Mouse (Mus musculus): ENCODE data around the gene Mto1. TPM values are rescaled to one million over a fixed set of nuclear protein-coding genes. Genes with fewer than 3 reads are reported as not detected.

Gene Mto1
- total RNA-seq, 1 experiment, result 31.3 TPM

- Histone ChIP-seq H3K4me1 (ENCODE audit: control insufficient read depth in 2 of 2, insufficient read depth in 2 of 2, low read length in 2 of 2, poor library complexity in 1 of 2) (peaks cover 0 to 3% of the 10 kb centered on the region in 2 experiments; a peak in 1 of 4 replicates), H3K27ac (ENCODE audit: insufficient read depth, low read depth, low read length, poor library complexity, severe bottlenecking) (no peak overlapping the region), H3K36me3 (ENCODE audit: control insufficient read depth, insufficient read depth, low read length, poor library complexity, severe bottlenecking) (peaks cover 27% of the 10 kb centered on the region), H3K9ac (ENCODE audit: insufficient read depth, low read depth, low read length, poor library complexity, severe bottlenecking) (no peak overlapping the region), H3K4me3 (ENCODE audit: insufficient read depth in 1 of 2, low read depth in 1 of 2, low read length in 2 of 2, poor library complexity in 1 of 2, severe bottlenecking in 1 of 2) (no peak overlapping the region), H3K9me3 (ENCODE audit: control insufficient read depth, insufficient read depth, low read depth, low read length) (no peaks in the 10 kb centered on the region)
- in situ Hi-C loops (cut with MboI; ENCODE audit: low sequenced_read_pairs in 2 of 2, unreplicated experiment in 2 of 2), result no loop called here
- TF ChIP-seq MAFK (IDR thresholded peaks at IDR 0.05; ENCODE audit: insufficient read depth, low read depth, low read length) (no peak), ZNF384 (IDR thresholded peaks at IDR 0.05; ENCODE audit: low read depth, low read length) (no peak), ZC3H11A (IDR thresholded peaks at IDR 0.05; ENCODE audit: borderline replicate concordance, low read depth, low read length) (no peak), CHD2 (IDR thresholded peaks at IDR 0.05; ENCODE audit: low read depth, low read length) (no peak), HCFC1 (IDR thresholded peaks at IDR 0.05; ENCODE audit: borderline replicate concordance, insufficient read depth, low read length) (no peak)
- DNase-seq (ENCODE audit: low read depth, low spot score), result no peak
Measured at GRCm38 (mm10) chr9:78465725-78466124, 17.7 kb downstream of the Mto1 start.

- peaks cover 17% of the 10 kb centered on the region for H3K36me3 ChIP-seq (ENCODE audit: control insufficient read depth, insufficient read depth, low read length, poor library complexity, severe bottlenecking)
- in situ Hi-C loops (cut with MboI; ENCODE audit: low sequenced_read_pairs in 2 of 2, unreplicated experiment in 2 of 2), result no loop called here
Measured at GRCm38 (mm10) chr9:78473588-78473987, 25.6 kb downstream of the Mto1 start.

DNA sequence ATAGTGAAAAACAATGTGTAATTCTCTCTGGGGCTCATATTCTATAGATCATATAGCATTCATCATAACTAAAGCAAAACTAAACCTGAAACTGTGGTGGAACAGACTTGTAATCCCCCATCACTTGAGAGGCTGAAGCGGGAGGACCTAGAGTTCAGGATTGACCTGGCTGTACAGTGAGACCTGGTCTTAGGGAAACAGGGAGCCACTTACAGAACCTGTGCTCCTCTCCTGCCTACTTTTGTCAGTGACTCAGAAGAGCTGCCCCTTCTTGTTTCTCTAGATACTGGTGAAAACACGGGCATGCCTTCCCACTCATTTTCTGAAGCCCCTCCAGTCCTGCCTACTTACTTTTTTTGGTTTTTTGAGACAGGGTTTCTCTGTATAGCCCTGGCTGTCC lies 26.3 kb downstream of the Mto1 start:
- Histone ChIP-seq H3K4me1 (ENCODE audit: control insufficient read depth in 2 of 2, insufficient read depth in 2 of 2, low read length in 2 of 2, poor library complexity in 1 of 2) (no peaks in the 10 kb centered on the region), H3K36me3 (ENCODE audit: control insufficient read depth, insufficient read depth, low read length, poor library complexity, severe bottlenecking) (peaks cover 24% of the 10 kb centered on the region), H3K4me3 (ENCODE audit: insufficient read depth in 1 of 2, low read depth in 1 of 2, low read length in 2 of 2, poor library complexity in 1 of 2, severe bottlenecking in 1 of 2) (no peak overlapping the region), H3K9me3 (ENCODE audit: control insufficient read depth, insufficient read depth, low read depth, low read length) (no peaks in the 10 kb centered on the region), H3K9ac (ENCODE audit: insufficient read depth, low read depth, low read length, poor library complexity, severe bottlenecking) (no peak overlapping the region), H3K27ac (ENCODE audit: insufficient read depth, low read depth, low read length, poor library complexity, severe bottlenecking) (no peak overlapping the region)
- in situ Hi-C loops (cut with MboI; ENCODE audit: low sequenced_read_pairs in 2 of 2, unreplicated experiment in 2 of 2), result no loop called here
- TF ChIP-seq ZC3H11A (IDR thresholded peaks at IDR 0.05; ENCODE audit: borderline replicate concordance, low read depth, low read length) (no peak), HCFC1 (IDR thresholded peaks at IDR 0.05; ENCODE audit: borderline replicate concordance, insufficient read depth, low read length) (no peak), CHD2 (IDR thresholded peaks at IDR 0.05; ENCODE audit: low read depth, low read length) (no peak), MAFK (IDR thresholded peaks at IDR 0.05; ENCODE audit: insufficient read depth, low read depth, low read length) (no peak), ZNF384 (IDR thresholded peaks at IDR 0.05; ENCODE audit: low read depth, low read length) (no peak)
- no peak for DNase-seq (ENCODE audit: low read depth, low spot score)

More at GRCm38 (mm10) chr9:78473588-78473987, 25.6 kb downstream of the Mto1 start:
- TF ChIP-seq ZC3H11A (IDR thresholded peaks at IDR 0.05; ENCODE audit: borderline replicate concordance, low read depth, low read length) (no peak), MAFK (IDR thresholded peaks at IDR 0.05; ENCODE audit: insufficient read depth, low read depth, low read length) (no peak), CHD2 (IDR thresholded peaks at IDR 0.05; ENCODE audit: low read depth, low read length) (no peak), HCFC1 (IDR thresholded peaks at IDR 0.05; ENCODE audit: borderline replicate concordance, insufficient read depth, low read length) (no peak), ZNF384 (IDR thresholded peaks at IDR 0.05; ENCODE audit: low read depth, low read length) (no peak)
- H3K27ac ChIP-seq (ENCODE audit: insufficient read depth, low read depth, low read length, poor library complexity, severe bottlenecking), result no peak overlapping the region
- no peak for DNase-seq (ENCODE audit: low read depth, low spot score)
- H3K9ac ChIP-seq (ENCODE audit: insufficient read depth, low read depth, low read length, poor library complexity, severe bottlenecking), result no peak overlapping the region
- no peaks in the 10 kb centered on the region for H3K4me1 ChIP-seq (ENCODE audit: control insufficient read depth in 2 of 2, insufficient read depth in 2 of 2, low read length in 2 of 2, poor library complexity in 1 of 2)
- H3K9me3 ChIP-seq (ENCODE audit: control insufficient read depth, insufficient read depth, low read depth, low read length), result no peaks in the 10 kb centered on the region
- no peak overlapping the region for H3K4me3 ChIP-seq (ENCODE audit: insufficient read depth in 1 of 2, low read depth in 1 of 2, low read length in 2 of 2, poor library complexity in 1 of 2, severe bottlenecking in 1 of 2)

GRCm38 (mm10) chr9:78474771-78475382 lies 26.9 kb downstream of the Mto1 start:
- TF ChIP-seq MAFK (IDR thresholded peaks at IDR 0.05; ENCODE audit: insufficient read depth, low read depth, low read length) (no peak), CHD2 (IDR thresholded peaks at IDR 0.05; ENCODE audit: low read depth, low read length) (no peak), ZC3H11A (IDR thresholded peaks at IDR 0.05; ENCODE audit: borderline replicate concordance, low read depth, low read length) (no peak), HCFC1 (IDR thresholded peaks at IDR 0.05; ENCODE audit: borderline replicate concordance, insufficient read depth, low read length) (no peak), ZNF384 (IDR thresholded peaks at IDR 0.05; ENCODE audit: low read depth, low read length) (no peak)
- in situ Hi-C loops (cut with MboI; ENCODE audit: low sequenced_read_pairs in 2 of 2, unreplicated experiment in 2 of 2), result no loop called here
- no peak for DNase-seq (ENCODE audit: low read depth, low spot score)
- H3K27ac ChIP-seq (ENCODE audit: insufficient read depth, low read depth, low read length, poor library complexity, severe bottlenecking), result no peak overlapping the region
- no peak overlapping the region for H3K9ac ChIP-seq (ENCODE audit: insufficient read depth, low read depth, low read length, poor library complexity, severe bottlenecking)
- H3K9me3 ChIP-seq (ENCODE audit: control insufficient read depth, insufficient read depth, low read depth, low read length), result no peaks in the 10 kb centered on the region
- H3K36me3 ChIP-seq (ENCODE audit: control insufficient read depth, insufficient read depth, low read length, poor library complexity, severe bottlenecking), result peaks cover 29% of the 10 kb centered on the region
- no peak overlapping the region for H3K4me3 ChIP-seq (ENCODE audit: insufficient read depth in 1 of 2, low read depth in 1 of 2, low read length in 2 of 2, poor library complexity in 1 of 2, severe bottlenecking in 1 of 2)
- H3K4me1 ChIP-seq (ENCODE audit: control insufficient read depth in 2 of 2, insufficient read depth in 2 of 2, low read length in 2 of 2, poor library complexity in 1 of 2), result no peaks in the 10 kb centered on the region

Measured in ES-E14 (cell line).